ENCODE assay signal across 7 mouse cellular contexts in the genomic region with DNA sequence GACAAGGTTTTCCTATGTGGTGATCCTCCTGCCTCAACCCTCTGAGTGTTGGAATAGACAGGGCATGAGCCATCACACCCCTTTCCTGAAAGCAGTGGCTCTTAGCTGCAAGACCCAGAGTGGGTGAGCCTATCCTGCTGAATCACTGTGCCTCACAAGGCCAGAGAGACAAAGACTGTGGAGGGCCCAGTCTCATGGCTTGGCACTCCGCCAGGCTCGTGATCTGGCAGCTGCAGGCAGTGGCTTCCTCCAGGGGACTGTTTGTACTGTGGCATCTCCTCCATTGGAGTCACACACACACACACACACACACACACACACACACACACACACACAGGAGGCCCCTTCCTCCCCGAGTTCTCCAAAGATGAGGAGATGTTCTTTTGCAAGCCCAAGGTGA. TPM values are rescaled to one million over a fixed set of nuclear protein-coding genes. Genes with fewer than 3 reads are reported as not detected.
A peak's percentile ranks its signal among the peaks of the same experiment; 100 is the strongest.
DNase-seq lines count a peak whose midpoint lies in the region; ATAC-seq lines count a peak whose summit lies in the region.

No protein-coding gene starts in this region.

- no peaks in the 10 kb centered on the region for H3K27me3 ChIP-seq in limb, embryonic 13.5 days
- H3K27me3 ChIP-seq in splenic B cell, adult 2 months (ENCODE audit: control insufficient read depth, insufficient read depth, low read length, poor library complexity, severe bottlenecking): no peaks in the 10 kb centered on the region

- no peak overlapping the region for H3K4me3 ChIP-seq in limb, embryonic 13.5 days

- H3K36me3 ChIP-seq in limb, embryonic 13.5 days: no peaks in the 10 kb centered on the region
- no peaks in the 10 kb centered on the region for H3K36me3 ChIP-seq in splenic B cell, adult 2 months (ENCODE audit: control insufficient read depth, insufficient read depth, low read length, poor library complexity, severe bottlenecking)

- no peak overlapping the region for H3K4me2 ChIP-seq in limb, embryonic 13.5 days (replicated peaks)

- peaks cover 8% of the 10 kb centered on the region for H3K4me1 ChIP-seq in limb, embryonic 13.5 days

- H3K9ac ChIP-seq in limb, embryonic 13.5 days: no peak overlapping the region

- WGBS in limb, embryonic 13.5 days: 37% methylated on average over 3 of the region's 3 CpGs

- ATAC-seq in limb, embryonic 13.5 days (ENCODE audit: low FRiP score, low read depth): peak; percentile 87

- no peaks in the 10 kb centered on the region for H3K9me3 ChIP-seq in limb, embryonic 13.5 days

- DNase-seq in adrenal gland, adult (ENCODE audit: inconsistent age in 2 of 2, low spot score in 1 of 2): peak; percentile 97
- peak; percentile 70 to 82 for DNase-seq in cerebellum, postnatal 4 days (ENCODE audit: low spot score in 2 of 2)
- peak; percentile 99 for DNase-seq in heart, adult 11 months
- peak; percentile 84 for DNase-seq in kidney, adult 11 months
- DNase-seq in monocyte, adult 2 months (ENCODE audit: low read depth in 1 of 2, low spot score in 2 of 2): peak; percentile 76 to 90
- peak; percentile 78 for DNase-seq in splenic B cell, adult 2 months (ENCODE audit: low read depth, low spot score)

- H3K27ac ChIP-seq in limb, embryonic 13.5 days: peak overlapping the region; percentile 15; the same call in 1 of the 2 replicates

RNA-seq across cellular contexts. Expression of a gene that starts 15.0 kb away (rescaled TPM):
- 103 and 104 TPM in 2 replicates for polyA plus RNA-seq in limb, embryonic 13.5 days (2015; fragmentation: Nextera tagmentation; extraction: Ambion mirVana)

RNA-seq across cellular contexts. Expression of a gene that starts 43.3 kb away (rescaled TPM):
- polyA plus RNA-seq in limb, embryonic 13.5 days (2015; fragmentation: Nextera tagmentation; extraction: Ambion mirVana): 3.1 and 3.7 TPM in 2 replicates
